Mouse (Mus musculus) heart, adult 2 months (tissue): ENCODE data around the gene Dnah1.

ENCODE experiments used
- CTCF ChIP-seq: fragments of 200-600 bp; IDR thresholded peaks from 2 replicates; pipeline ENCODE4 v1.8.1; 2022; ENCODE audit warnings: antibody characterized with exemption, mild to moderate bottlenecking, moderate library complexity
- POLR2A ChIP-seq: fragments of 200-500 bp; IDR thresholded peaks from 2 replicates; pipeline ENCODE4 v1.6.1; 2011; ENCODE audit warnings: mild to moderate bottlenecking, low read depth, low read length, control low read depth; ENCODE audit not compliant: insufficient read depth

- TF ChIP-seq POLR2A (no peak), CTCF (no peak)
Measured at GRCm38 (mm10) chr14:31330957-31331356, 7.3 kb upstream of the Dnah1 start.
